Comparison of ENCODE assay signal across 9 mouse cellular contexts in the genomic region with DNA sequence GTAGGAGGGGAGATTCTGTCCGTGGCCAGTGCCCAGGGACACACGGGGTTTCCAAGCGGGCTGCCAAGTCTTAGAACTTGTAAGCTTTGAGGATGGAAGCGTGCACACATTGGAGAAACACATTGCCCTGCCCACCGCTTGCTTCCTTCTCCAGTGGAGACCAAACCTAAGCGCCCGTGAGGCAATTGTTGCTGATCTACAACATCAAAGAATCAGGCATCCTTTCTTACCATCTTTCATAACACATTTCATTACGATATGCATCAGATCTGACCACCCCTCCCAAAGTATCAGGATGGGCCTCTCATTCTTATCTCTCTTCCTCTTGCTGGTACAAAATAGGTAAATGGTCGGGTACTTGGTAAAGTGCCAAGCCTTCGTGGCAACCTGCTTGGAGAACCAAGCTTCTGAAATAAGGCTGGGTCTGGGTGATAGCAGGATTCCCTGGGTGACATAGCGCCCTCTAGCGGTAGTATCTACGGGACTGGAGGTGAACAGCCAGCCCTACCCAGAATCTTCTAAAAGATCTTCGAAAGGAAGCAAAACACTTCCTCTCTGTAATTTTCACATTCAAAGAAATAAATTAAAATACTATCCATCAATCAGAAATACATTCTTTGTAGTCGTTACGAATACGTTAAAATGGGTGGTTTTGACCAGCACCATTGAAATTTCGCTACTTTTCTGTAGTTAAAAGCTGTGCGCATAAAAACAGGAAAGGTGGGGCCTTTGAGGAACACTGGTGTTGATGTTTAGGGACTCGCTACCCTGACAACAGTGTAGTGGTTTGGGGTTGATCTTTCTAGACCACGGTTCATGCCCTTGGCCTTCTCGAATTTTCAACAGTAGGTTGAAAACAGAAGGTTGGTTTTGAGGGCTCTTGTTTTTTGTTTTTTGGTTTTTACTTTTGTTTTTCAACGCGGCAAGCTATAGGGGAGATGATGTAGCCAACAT. TPM values are rescaled to one million over a fixed set of nuclear protein-coding genes. Genes with fewer than 3 reads are reported as not detected.
DNase-seq lines count a peak whose midpoint lies in the region; ATAC-seq lines count a peak whose summit lies in the region.
"Had no signal": no experiment of that assay in that cellular context is flagged by ENCODE, and none has a peak within 500 bp of the region (broad histone marks: within the 10 kb centered on the region; RNA-seq: fewer than 3 reads in every experiment).

No protein-coding gene starts in this region.

- H3K4me1 ChIP-seq in kidney, embryonic 14.5 days (ENCODE audit: control insufficient read depth, insufficient read depth, low read length): peaks cover 12% of the 10 kb centered on the region; the same call in 1 of the 2 replicates
- peaks cover 10% of the 10 kb centered on the region for H3K4me1 ChIP-seq in embryonic facial prominence, embryonic 10.5 days
- 0 out of 2 replicates have a peak, but pooled peaks cover 4% of the 10 kb centered on the region for H3K4me1 ChIP-seq in liver, embryonic 13.5 days (replicated peaks)

- peak; percentile 71 for DNase-seq in kidney, adult 18-20 months
- peak; percentile 87 for DNase-seq in adrenal gland, postnatal 10 days
- DNase-seq in embryonic facial prominence, embryonic 10.5 days (ENCODE audit: low spot score): peak; percentile 61
- DNase-seq in kidney, adult 8-10 months: peak; percentile 46 to 76
- DNase-seq in liver, embryonic 13.5 days: peak; percentile 24
- DNase-seq in retina, embryonic 14.5 days (ENCODE audit: low spot score): peak; percentile 73
- DNase-seq in thymus, postnatal 36 days: peak; percentile 83 to 85

- no peak overlapping the region for H3K4me2 ChIP-seq in kidney, embryonic 14.5 days (replicated peaks; ENCODE audit: low read depth, low read length)
- no peak overlapping the region for H3K4me2 ChIP-seq in liver, embryonic 13.5 days

- WGBS in kidney, embryonic 14.5 days: 73% methylated on average over 24 of the region's 24 CpGs
- 74% methylated on average over 24 of the region's 24 CpGs for WGBS in embryonic facial prominence, embryonic 10.5 days
- 55% methylated on average over 24 of the region's 24 CpGs for WGBS in liver, embryonic 13.5 days (ENCODE audit: insufficient replicate concordance)

- H3K27ac ChIP-seq in kidney, embryonic 14.5 days (ENCODE audit: low read depth, low read length): no peak overlapping the region
- no peak overlapping the region for H3K27ac ChIP-seq in embryonic facial prominence, embryonic 10.5 days (replicated peaks)
- no peak overlapping the region for H3K27ac ChIP-seq in liver, embryonic 13.5 days

- no peak overlapping the region for H3K4me3 ChIP-seq in kidney, embryonic 14.5 days (ENCODE audit: low read length)
- H3K4me3 ChIP-seq in embryonic facial prominence, embryonic 10.5 days: no peak overlapping the region
- H3K4me3 ChIP-seq in liver, embryonic 13.5 days (replicated peaks): no peak overlapping the region
- H3K4me3 ChIP-seq: erythroblast, embryonic 14.5 days had no signal

- no peak overlapping the region for H3K9ac ChIP-seq in kidney, embryonic 14.5 days (ENCODE audit: low read depth, low read length)
- no peak overlapping the region for H3K9ac ChIP-seq in liver, embryonic 13.5 days

- H3K9me3 ChIP-seq in kidney, embryonic 14.5 days (ENCODE audit: control insufficient read depth, low read length): no peaks in the 10 kb centered on the region
- no peaks in the 10 kb centered on the region for H3K9me3 ChIP-seq in embryonic facial prominence, embryonic 10.5 days
- no peaks in the 10 kb centered on the region for H3K9me3 ChIP-seq in liver, embryonic 13.5 days (replicated peaks)

- H3K27me3 ChIP-seq in kidney, embryonic 14.5 days (ENCODE audit: control insufficient read depth, insufficient read depth, low read length): no peaks in the 10 kb centered on the region
- no peaks in the 10 kb centered on the region for H3K27me3 ChIP-seq in embryonic facial prominence, embryonic 10.5 days (replicated peaks; ENCODE audit: low read depth, poor library complexity, severe bottlenecking)
- no peaks in the 10 kb centered on the region for H3K27me3 ChIP-seq in liver, embryonic 13.5 days

- H3K36me3 ChIP-seq in kidney, embryonic 14.5 days (ENCODE audit: control insufficient read depth, insufficient read depth, low read length): no peaks in the 10 kb centered on the region
- no peaks in the 10 kb centered on the region for H3K36me3 ChIP-seq in embryonic facial prominence, embryonic 10.5 days (replicated peaks)
- H3K36me3 ChIP-seq in liver, embryonic 13.5 days: no peaks in the 10 kb centered on the region

- ATAC-seq in kidney, embryonic 14.5 days (ENCODE audit: low FRiP score, low TSS enrichment): no peak
- ATAC-seq in liver, embryonic 13.5 days (ENCODE audit: low read depth): no peak

RNA-seq across cellular contexts. Expression of gene Tagap, which starts 2.1 kb away (rescaled TPM):
- polyA plus RNA-seq in kidney, embryonic 14.5 days (2014; fragmentation: Nextera tagmentation; extraction: Ambion mirVana): 0.66 and 0.93 TPM in 2 replicates
- total RNA-seq in adrenal gland, postnatal 10 days (2021): 1 to 10 TPM; 4.5 to 4.6 TPM
- polyA plus RNA-seq in embryonic facial prominence, embryonic 10.5 days (2016; fragmentation: Nextera tagmentation; extraction: Ambion mirVana): 0.36 and 0.37 TPM in 2 replicates
- 0.93 and 1.1 TPM in 2 replicates for polyA plus RNA-seq in liver, embryonic 13.5 days (2015; fragmentation: Nextera tagmentation; extraction: Ambion mirVana)
- polyA plus RNA-seq: erythroblast, embryonic 14.5 days had no signal

RNA-seq across cellular contexts. Expression of gene Rsph3a, which starts 17.6 kb away (rescaled TPM):
- 50.9 and 67.2 TPM in 2 replicates for polyA plus RNA-seq in kidney, embryonic 14.5 days (2014; fragmentation: Nextera tagmentation; extraction: Ambion mirVana)
- total RNA-seq in adrenal gland, postnatal 10 days (2021): 10 to 100 TPM; 43.0 to 43.9 TPM
- 53.6 and 54.1 TPM in 2 replicates for polyA plus RNA-seq in embryonic facial prominence, embryonic 10.5 days (2016; fragmentation: Nextera tagmentation; extraction: Ambion mirVana)
- 20.6 and 22.5 TPM in 2 replicates for polyA plus RNA-seq in liver, embryonic 13.5 days (2015; fragmentation: Nextera tagmentation; extraction: Ambion mirVana)

Comparison
In these comparisons a context has a peak if more than half of its experiments do, and no peak if none do; other contexts are left out.
1. DNase-seq: peak in every context shown above with its lines; median percentile 87 in adrenal gland, postnatal 10 days; 84 in thymus, postnatal 36 days; 73 in retina, embryonic 14.5 days; 71 in kidney, adult 18-20 months; 61 in embryonic facial prominence, embryonic 10.5 days; 61 in kidney, adult 8-10 months; 24 in liver, embryonic 13.5 days.